Mouse (Mus musculus) forebrain, embryonic 10.5 days (tissue): ENCODE measurements around the gene Ms4a6b. TPM values are rescaled to one million over a fixed set of nuclear protein-coding genes. Genes with fewer than 3 reads are reported as not detected.
"Not testable (repeated sequence)": the region's sequence is repeated elsewhere in the genome, so short reads cannot be mapped to it uniquely, and the experiment has no call there.

Source experiments
- DNase-seq: peaks from one replicate; pipeline ENCODE4 v3.0.0-alpha.2; 2017; ENCODE audit warnings: low spot score; ENCODE audit errors: extremely low spot score
- H3K27ac ChIP-seq: fragments of 300-500 bp; sonication (generic); 2 replicates; pipeline ENCODE4 v1.5.1; 2016; ENCODE audit warnings: mild to moderate bottlenecking
- H3K27me3 ChIP-seq: fragments of 300-500 bp; sonication (generic); 2 replicates; pipeline ENCODE4 v1.6.1; 2016; ENCODE audit warnings: mild to moderate bottlenecking; ENCODE audit not compliant: poor library complexity, severe bottlenecking
- H3K36me3 ChIP-seq: fragments of 300-500 bp; sonication (generic); replicated peaks from 2 replicates; pipeline ENCODE4 v1.6.1; 2016; ENCODE audit warnings: mild to moderate bottlenecking, moderate library complexity
- H3K4me1 ChIP-seq: fragments of 300-500 bp; sonication (generic); 2 replicates; pipeline ENCODE4 v1.6.1; 2016
- H3K4me3 ChIP-seq: fragments of 300-500 bp; sonication (generic); 2 replicates; pipeline ENCODE4 v1.5.1; 2016; ENCODE audit warnings: mild to moderate bottlenecking, moderate library complexity
- H3K9me3 ChIP-seq: fragments of 300-500 bp; sonication (generic); 2 replicates; pipeline ENCODE4 v1.6.1; 2016; ENCODE audit warnings: mild to moderate bottlenecking, moderate library complexity
- WGBS: fragments of 180-500 bp; shearing (Covaris S2); methylation state at CpG from one replicate; pipeline ENCODE4 v1.1.7; 2016; 5-methylcytosine and 5-hydroxymethylcytosine counted together
- polyA plus RNA-seq: library from polyadenylated mRNA; unstranded; fragments of >200 nt; fragmentation: Nextera tagmentation; extraction: Ambion mirVana; gene quantifications from 2 replicates; pipeline ENCODE4 v1.2.1, GENCODE M21; 2016

Gene Ms4a6b
- polyA plus RNA-seq, 1 experiment from 2014 or later: 1.1 TPM

GRCm38 (mm10) chr19:11540166-11540821 lies 24.0 kb downstream of the Ms4a6b start:
- not testable (repeated sequence) for H3K27ac ChIP-seq, H3K4me3 ChIP-seq, H3K36me3 ChIP-seq, H3K4me1 ChIP-seq, H3K27me3 ChIP-seq, H3K9me3 ChIP-seq, DNase-seq
- 89% methylated on average over 1 of the region's 1 CpGs for WGBS

- H3K27me3 ChIP-seq, H3K27ac ChIP-seq, DNase-seq, H3K4me1 ChIP-seq, H3K4me3 ChIP-seq, H3K36me3 ChIP-seq, H3K9me3 ChIP-seq: not testable (repeated sequence)
- 91% methylated on average over 2 of the region's 2 CpGs for WGBS
Measured at GRCm38 (mm10) chr19:11544383-11544782, 28.1 kb downstream of the Ms4a6b start.

GRCm38 (mm10) chr19:11547911-11548310 lies 31.6 kb downstream of the Ms4a6b start:
- no peaks in the 10 kb centered on the region for H3K27me3 ChIP-seq
- no peak overlapping the region for H3K4me3 ChIP-seq
- H3K27ac ChIP-seq: no peak overlapping the region
- H3K4me1 ChIP-seq: no peaks in the 10 kb centered on the region
- H3K9me3 ChIP-seq: no peaks in the 10 kb centered on the region
- no peak for DNase-seq
- no peaks in the 10 kb centered on the region for H3K36me3 ChIP-seq

- no peak for DNase-seq
- Histone ChIP-seq H3K36me3 (no peaks in the 10 kb centered on the region), H3K4me1 (no peaks in the 10 kb centered on the region), H3K27ac (no peak overlapping the region), H3K9me3 (no peaks in the 10 kb centered on the region), H3K27me3 (no peaks in the 10 kb centered on the region), H3K4me3 (no peak overlapping the region)
- WGBS: 90% methylated on average over 5 of the region's 5 CpGs
Measured at GRCm38 (mm10) chr19:11554726-11555125, 38.4 kb downstream of the Ms4a6b start.

GRCm38 (mm10) chr19:11559560-11559959 lies 43.2 kb downstream of the Ms4a6b start:
- H3K4me1 ChIP-seq, H3K36me3 ChIP-seq, H3K27ac ChIP-seq, DNase-seq, H3K9me3 ChIP-seq, H3K4me3 ChIP-seq, H3K27me3 ChIP-seq: not testable (repeated sequence)

DNA sequence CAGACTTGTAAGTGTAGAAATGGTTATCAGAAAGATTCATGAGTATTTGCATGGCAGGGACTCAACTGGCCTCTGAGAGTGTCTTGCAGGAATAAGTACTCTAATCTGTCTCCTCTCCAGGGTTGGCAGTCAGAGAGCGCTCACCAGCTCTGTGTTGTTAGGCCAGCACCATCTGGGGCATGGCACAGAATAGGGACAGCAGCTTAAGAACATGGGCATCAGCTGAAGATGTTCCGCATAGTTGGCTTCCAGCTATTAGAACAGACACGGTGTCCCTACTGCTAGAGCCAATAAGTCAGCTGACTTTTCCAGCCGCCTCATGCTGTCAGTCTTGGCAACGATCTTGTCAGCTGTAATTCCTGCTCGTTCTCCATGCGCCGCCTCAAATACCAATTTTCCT lies 58.7 kb downstream of the Ms4a6b start:
- DNase-seq: no peak
- Histone ChIP-seq H3K27ac (no peak overlapping the region), H3K36me3 (no peaks in the 10 kb centered on the region), H3K4me1 (no peaks in the 10 kb centered on the region), H3K9me3 (no peaks in the 10 kb centered on the region), H3K4me3 (no peak overlapping the region), H3K27me3 (no peaks in the 10 kb centered on the region)
- 93% methylated on average over 8 of the region's 8 CpGs for WGBS

Other genes starting within 250 kb of the Ms4a6b start
- not detected in 2 replicates for gene Ms4a5, start 232.6 kb upstream of the Ms4a6b start, polyA plus RNA-seq
- not detected in 2 replicates for gene Ms4a14, start 202.1 kb upstream of the Ms4a6b start, polyA plus RNA-seq
- not detected in 2 replicates for gene Ms4a7, start 180.4 kb upstream of the Ms4a6b start, polyA plus RNA-seq
- 0.93 and 1.5 TPM in 2 replicates for gene Ms4a4a, start 141.0 kb upstream of the Ms4a6b start, polyA plus RNA-seq
- gene Ms4a4c, start 111.7 kb upstream of the Ms4a6b start, polyA plus RNA-seq: 0.17 TPM in 1 of 2 replicates, not detected in the other
- not detected in 2 replicates for gene Ms4a4b, start 73.0 kb upstream of the Ms4a6b start, polyA plus RNA-seq
- 1.2 and 1.5 TPM in 2 replicates for gene Ms4a6c, start 47.1 kb upstream of the Ms4a6b start, polyA plus RNA-seq
- not detected in 2 replicates for gene Gm8369, start 30.6 kb upstream of the Ms4a6b start, polyA plus RNA-seq
- gene Ms4a4d, start 20.3 kb downstream of the Ms4a6b start, polyA plus RNA-seq: 0.57 and 0.66 TPM in 2 replicates
- 0.71 and 1.5 TPM in 2 replicates for gene Ms4a6d, start 88.3 kb downstream of the Ms4a6b start, polyA plus RNA-seq
- 0.17 TPM in 1 of 2 replicates, not detected in the other for gene Ms4a2, start 107.2 kb downstream of the Ms4a6b start, polyA plus RNA-seq
- gene Ms4a3, start 124.3 kb downstream of the Ms4a6b start, polyA plus RNA-seq: not detected in 2 replicates
- gene Oosp2, start 144.0 kb downstream of the Ms4a6b start, polyA plus RNA-seq: not detected in 2 replicates
- gene Oosp1, start 174.6 kb downstream of the Ms4a6b start, polyA plus RNA-seq: not detected in 2 replicates
- gene Oosp3, start 180.5 kb downstream of the Ms4a6b start, polyA plus RNA-seq: not detected in 2 replicates
- gene Gif, start 231.0 kb downstream of the Ms4a6b start, polyA plus RNA-seq: not detected in 2 replicates